Mouse (Mus musculus) WW6 (cell line): ENCODE data around the gene Cyp46a1.
A peak's percentile ranks its signal among the peaks of the same experiment; 100 is the strongest.

ENCODE experiments used
- DNase-seq: peaks from one replicate; pipeline ENCODE4 v3.0.0-alpha.2; 2013; ENCODE audit warnings: low read depth, low spot score

Cyp46a1 gene

DNA sequence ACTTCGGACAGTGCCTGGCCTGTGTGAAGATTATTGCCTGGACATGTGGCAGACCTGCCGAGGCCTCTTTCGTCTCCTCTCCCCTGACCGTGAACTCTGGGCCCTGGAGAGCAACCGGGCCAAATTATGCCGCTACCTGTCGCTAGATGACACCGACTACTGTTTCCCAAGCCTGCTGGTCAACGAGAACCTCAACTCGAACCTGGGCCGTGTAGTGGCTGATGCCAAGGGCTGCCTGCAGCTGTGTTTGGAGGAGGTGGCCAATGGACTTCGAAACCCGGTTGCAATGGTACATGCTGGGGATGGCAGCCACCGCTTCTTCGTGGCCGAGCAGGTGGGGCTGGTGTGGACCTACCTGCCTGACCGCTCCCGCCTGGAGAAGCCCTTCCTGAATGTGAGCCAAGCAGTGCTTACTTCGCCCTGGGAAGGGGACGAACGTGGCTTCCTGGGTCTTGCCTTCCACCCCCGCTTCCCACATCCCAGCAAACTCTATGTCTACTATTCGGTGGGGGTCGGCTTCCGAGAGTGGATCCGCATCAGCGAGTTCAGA, 22.4 kb upstream of the Cyp46a1 start:
- DNase-seq: no peak

DNA sequence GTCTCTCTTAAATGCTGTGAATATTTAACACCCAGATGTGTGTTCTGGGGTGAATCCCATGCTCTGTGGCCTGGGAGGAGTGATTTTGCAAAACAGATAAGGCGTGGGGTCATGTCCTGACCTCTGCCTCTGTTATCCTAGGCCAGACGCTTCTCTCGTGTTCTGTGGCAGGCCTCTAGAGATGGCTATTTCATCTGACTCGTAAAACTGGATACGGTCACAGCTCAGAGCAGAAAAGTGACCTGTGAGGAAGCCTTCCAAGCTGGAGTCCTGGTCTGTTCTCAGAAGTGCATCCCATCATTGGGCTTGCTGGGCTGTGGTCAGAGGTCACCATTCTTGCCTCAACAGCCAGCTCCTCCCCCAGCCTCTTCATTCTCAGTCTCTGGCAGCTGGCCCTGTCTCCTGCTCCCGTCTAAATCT, 21.7 kb upstream of the Cyp46a1 start:
- no peak for DNase-seq

DNA sequence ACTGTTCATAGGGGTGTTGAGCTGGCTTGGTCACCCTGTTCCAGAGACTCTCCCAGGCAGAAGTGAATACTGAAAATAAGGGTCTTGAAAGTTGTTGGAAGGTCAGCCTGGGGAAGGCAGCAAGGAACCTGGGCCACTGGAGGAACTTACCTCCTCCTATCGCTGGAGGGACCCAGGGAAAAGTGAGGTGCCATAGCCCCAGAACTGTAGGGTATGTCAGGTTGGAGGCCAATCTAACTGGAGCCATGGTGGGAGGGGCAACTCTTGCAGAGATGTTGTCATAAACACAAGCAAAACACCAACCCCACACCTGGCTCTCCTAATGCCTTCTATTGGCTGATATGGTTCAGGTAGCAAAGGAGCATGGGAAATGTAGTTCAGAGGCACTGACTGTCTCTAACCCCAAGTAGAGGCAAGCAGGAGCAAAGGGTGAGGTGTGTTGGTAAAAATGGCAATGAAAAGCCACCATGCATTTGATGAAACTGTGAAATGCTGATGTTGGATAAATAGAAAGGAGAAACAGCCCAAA, 20.9 kb upstream of the Cyp46a1 start:
- no peak for DNase-seq

DNA sequence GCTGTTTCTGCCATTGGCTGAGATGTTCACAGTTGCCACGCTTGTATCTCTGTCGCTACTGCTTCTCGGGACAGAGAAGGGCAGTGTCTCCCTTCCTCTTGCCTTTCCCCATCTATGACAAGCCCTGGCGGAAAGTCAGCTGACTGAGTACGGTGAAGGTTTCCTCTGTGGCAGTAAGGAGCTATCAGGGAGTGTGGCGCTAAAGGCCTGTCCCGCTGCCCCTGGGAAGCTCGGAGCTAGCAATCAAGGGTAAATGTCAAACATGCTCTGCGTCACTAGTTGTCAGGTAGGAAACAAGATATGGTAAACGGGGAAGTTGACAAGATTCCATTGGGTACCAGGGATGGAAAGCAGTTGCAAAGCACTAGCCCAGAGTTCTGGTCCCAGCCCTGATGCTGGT, 18.4 kb upstream of the Cyp46a1 start:
- DNase-seq: no peak

DNA sequence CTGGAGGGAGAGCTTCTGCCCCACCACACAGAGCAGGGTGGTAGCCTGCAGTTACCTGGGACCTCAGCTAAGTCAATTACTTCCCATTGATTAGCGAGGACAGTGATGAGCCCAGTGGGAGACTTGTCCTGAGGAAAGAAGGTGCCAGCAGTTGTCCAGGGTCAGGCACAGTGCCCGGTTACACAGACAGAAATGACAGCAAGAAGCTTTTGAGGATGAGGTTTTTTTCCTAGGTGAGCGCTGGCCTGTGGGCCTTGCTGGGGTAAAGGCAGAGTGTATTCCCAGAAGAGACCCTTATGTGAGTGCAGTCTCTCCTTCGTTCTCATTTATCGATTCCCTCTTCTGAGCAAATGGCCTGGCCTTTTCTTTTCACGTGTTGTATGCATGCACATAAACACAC, 17.5 kb upstream of the Cyp46a1 start:
- DNase-seq: no peak

DNA sequence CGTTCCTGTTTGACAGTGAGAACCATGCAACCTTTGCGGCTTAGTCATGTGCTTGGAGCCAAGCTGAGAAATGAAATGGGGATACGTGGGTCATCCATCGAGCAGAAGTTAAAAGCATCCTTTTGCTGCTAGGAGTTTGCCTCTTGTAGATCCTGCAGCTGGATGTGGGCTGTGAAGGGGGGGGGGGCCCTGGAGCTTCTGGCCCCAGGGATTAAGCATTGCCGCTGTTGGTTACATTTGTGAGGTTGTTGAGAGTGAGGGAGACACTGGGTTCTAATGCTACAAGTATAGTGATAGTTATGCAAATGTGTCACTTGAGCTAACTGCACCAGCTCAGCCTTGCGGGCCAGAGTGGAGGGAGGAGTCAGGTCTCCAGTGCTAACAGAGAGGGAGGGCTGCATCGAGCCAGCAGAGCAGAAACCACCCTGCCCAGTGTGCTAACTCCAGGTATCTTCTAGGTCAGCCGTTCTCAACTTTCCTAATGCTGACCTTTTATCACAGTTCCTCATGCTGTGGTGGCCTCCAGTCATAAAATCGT, 16.9 kb upstream of the Cyp46a1 start:
- DNase-seq: no peak

DNA sequence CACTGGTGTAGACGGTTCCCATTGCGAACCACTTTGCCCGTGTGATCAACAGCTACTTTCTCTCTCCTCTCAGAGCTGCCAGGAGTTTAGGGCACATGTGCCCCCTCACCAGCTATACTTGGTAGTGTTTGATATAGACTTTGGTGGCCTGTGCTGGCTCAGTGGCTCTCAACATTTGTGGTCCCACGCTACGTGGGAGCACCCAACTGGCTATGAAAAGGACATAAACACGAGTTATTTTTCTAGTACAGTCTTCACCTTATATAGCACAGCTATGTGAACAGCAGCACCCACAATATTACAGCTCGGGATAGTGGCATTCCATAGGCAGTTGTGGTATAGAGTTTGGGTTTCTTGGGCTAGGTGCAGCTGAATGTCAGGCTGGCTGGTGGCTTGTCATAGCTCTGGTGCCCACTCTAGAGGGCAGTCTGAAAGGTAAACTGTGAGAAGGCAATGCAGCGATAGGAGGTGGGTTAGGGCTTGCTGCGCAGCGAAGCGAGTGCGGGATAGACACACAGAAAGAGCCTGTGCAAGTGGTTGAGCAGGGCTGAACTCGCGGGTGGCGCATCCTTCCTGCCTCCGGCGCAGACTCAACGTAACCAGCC, 16.3 kb upstream of the Cyp46a1 start:
- DNase-seq: no peak

DNA sequence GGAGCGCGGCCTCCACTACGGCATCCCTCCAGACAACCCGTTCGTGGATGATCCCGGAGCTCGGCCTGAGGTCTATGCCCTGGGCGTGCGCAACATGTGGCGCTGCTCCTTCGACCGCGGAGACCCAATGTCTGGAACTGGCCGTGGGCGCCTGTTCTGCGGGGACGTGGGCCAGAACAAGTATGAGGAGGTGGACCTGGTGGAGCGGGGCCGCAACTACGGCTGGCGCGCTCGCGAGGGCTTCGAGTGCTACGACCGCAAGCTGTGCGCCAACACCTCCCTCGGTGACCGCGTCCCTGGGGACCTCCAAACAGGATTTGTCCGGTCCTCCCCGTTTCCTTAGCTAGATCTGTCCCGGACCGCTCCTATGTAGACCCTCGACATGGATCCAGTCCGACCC, 15.7 kb upstream of the Cyp46a1 start:
- DNase-seq: no peak

DNA sequence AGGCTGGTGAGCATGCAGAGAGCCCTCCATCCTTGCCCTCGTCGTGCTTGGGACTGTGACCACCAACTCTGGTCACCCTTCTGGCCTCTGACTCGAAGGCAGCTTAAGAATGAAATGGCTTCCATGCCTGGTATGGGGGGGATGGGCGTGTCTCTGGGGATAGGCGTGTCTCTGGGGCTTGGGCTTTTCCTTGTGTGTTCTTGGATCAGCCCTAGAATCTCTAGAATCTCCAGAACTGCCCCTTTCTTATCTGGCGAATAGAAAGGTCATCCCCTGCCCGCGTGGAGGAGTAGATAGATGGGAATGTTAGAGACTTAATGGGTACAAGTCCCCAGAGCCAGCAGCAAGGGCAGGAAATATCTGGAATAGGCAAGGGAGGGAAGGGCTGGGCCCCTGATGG, 14.1 kb upstream of the Cyp46a1 start:
- no peak for DNase-seq

DNA sequence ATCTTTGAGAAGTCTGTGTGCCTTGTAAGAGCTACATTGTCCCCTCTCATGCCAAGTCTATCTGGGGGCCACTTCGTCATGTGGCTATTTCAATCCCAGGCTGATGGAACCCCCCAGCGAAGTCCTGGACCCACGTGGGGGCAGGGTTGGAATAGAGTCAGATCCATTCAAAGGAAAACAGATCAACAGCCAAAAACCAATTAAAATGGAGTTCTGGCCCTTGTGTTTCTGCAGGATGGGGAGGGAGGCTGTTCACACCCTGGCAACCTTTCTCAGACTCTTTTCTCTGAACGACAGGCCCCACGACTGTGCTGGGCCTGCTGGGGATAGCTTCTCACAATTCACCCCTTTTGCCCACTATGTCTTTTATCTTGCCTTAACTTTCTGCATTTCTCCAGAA, 7.8 kb upstream of the Cyp46a1 start:
- no peak for DNase-seq

DNA sequence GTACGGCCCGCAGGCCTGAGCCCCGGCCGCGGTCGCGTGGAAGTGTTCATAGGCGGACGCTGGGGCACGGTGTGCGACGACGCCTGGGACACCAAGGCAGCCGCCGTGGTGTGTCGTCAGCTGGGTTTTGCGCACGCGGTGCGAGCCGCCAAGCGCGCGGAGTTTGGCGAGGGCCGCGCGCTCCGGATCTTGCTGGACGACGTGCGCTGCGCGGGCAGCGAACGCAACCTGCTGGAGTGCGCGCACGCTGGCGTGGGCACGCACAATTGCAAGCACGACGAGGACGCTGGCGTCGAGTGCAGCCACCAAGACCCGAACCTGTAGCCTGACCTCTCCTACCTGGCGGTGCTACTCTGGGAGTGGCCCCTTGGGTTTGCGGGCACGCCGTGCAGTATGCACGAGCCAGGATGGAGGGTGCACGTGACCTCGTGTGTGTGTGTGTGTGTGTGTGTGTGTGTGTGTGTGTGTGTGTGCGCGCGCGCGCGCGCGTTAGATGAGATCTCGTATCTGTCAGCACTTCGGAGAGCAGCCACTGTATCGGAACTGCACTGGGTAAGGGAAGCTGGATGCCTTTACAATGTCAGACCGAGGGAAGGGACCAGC, 6.2 kb upstream of the Cyp46a1 start:
- peak; percentile 68 for DNase-seq

DNA sequence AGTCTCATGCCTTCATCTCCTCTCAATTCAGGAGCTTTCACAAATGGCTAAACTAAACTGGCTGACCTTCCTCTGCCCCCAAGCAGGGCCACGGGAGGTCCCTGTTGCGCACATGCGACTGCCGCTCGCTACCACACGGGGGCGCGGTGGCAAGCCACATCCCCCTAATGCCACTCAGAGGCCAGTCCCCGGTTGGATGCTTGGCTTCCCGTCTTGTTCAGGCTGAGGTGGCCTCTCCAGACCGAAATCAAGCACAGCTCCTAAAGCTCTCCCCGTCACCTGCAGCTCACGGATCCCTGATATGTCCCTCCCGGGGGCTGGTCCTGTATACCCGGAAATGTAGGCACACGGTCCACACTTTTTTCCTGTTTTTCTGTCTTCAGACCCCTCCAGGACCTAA, 1.1 kb upstream of the Cyp46a1 start:
- no peak for DNase-seq

DNA sequence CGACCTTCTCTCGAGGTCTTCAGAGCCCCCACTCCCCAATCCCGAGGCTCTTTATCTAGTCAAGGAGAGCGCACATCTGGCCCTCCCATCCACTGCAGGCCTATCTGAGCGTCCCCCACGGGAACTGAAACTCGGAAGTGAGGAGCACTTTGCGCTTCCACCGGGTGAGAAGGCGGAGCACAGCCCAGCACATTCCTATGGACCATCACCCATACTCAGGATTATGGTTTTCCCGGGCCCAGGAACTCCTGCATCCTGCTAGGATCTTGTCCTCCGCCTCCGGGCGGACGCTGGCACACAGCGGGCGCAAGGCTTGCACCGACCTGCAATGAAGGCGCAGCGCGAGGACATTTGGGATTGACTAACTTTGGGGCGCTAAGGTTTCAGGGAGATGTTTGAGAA, 699 bp upstream of the Cyp46a1 start:
- no peak for DNase-seq

DNA sequence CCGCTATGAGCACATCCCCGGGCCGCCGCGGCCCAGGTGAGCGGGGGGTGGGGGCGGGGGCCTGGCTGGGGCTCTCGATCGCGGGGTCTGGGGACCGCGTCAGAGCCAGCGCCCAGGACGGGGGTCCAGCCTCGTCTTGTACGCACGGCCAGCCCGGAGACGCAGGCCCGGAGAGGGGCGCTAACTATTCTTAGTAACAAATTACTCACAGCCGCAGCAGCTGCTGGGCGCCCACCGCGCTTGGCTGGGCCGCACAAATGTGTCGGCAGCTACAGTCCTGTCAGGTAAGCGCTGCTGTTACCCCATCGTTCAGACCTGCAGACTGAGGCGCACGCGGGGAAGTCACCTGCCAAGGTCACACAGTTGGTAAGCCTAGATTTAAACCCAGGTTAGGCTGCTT, 348 bp downstream of the Cyp46a1 start:
- DNase-seq: no peak

DNA sequence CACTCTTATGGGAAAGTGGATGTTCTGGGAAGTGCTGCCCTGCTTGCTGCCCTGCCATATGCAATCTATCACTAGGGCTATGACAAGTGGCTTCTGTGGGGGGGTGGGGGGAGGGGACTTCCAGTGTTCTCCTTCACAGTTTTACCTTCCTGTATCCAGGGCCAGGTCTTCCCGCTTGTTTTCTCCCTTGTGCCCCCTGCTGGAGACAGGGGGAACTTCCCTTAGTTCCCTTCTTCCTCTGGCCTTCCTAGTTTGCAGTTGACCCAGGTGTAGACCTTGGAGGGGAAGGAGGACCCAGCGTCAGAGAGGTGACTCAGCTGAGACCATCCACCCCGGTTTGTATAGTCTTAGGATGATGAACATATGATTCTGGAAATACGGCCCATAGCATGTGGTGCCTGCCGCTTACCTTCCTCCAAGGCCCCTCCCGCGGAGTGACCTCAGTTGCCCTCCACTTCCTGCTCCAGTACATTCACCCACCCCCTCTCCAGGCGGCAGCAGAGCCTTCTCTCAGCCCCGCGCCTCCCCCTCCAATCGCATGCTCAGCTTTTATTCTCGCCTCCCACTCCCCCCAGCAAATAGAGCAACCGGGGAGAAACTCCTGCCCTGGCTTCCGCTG, 4.5 kb downstream of the Cyp46a1 start:
- no peak for DNase-seq

DNA sequence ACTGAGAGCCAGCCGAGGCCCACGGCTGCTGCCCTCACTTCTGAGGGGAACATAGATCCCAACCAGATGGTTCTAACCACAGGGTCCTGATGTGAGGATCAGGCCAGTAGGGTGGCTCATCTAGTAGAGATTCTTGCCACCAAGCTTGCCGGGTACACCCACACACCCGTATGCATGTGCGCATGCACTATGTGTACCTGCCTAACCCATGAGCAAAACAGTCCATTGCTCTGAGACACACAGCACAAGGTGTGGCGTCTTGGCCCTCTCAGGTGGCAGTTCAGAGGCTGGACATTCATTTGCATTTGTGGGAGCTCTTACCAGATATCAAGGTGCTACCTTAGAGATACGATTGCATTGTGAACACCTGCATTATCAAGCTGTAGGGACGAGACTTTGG, 14.0 kb downstream of the Cyp46a1 start:
- no peak for DNase-seq

DNA sequence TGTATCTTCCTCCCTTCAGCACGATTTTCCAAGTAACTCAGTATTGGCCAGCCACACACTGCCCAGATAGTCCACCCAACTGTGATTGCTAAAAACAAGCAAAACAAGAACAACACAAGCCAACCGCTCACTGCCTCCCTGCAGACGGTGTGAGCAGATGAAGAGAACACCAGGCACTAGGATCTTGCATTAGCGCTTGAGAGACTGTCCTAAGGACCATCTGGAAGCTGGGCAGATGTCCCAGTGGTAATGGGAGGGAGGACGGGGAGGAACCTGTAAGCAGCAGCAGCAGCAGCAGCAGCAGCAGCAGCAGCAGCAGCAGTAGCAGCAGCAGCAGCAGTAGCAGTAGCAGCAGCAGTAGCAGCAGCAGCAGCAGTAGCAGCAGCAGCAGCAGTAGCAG, 14.8 kb downstream of the Cyp46a1 start:
- no peak for DNase-seq

DNA sequence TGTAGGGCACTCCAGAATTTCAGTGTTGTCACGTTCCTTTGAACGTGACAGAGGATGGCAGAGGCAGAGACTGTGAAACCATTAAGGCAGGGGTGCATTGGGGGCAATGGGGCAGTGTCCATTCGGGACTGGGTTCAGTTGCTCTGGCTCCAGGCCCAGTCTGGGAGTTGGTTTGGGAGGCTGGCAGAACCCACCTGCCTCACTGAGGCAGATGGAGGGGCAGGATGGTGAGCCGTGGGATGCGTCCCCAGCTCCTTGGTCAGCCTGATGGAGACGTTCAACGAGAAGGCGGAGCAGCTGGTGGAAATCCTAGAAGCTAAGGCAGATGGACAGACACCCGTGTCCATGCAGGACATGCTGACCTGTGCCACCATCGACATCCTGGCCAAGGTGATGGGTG, 16.8 kb downstream of the Cyp46a1 start:
- no peak for DNase-seq

DNA sequence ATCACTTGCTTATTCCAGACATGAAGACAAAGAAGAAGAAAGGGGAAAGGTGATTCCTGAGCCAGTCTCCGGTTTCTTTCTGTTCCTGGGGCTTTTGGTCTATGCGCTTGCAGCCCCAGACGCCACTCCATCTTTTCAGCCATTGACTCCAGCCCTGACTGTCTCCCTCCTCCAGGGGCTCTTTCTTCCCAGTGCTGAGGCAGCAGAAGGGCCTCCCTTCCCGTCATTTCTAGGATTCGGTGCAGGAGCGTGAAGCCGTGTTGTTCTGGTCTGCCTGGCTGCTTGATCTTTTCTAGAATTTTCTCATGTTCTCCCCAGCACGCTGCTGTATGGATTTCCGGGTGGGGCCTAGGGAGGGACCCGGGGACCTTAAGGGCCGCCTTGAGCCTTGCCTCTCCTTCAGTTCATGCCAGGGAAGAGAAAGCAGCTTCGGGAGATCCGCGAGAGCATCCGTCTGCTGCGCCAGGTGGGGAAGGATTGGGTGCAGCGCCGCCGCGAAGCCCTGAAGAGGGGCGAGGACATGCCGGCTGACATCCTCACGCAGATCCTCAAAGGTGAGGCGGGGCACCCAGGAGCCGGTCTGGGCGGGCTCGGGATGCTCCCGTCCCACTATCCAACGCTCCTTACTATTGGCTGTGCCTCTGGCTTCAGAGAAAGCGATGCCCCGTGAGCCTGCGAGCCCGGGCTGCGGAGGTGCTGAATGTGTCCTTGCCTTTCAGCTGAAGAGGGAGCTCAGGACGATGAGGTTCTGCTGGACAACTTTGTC, 18.4 kb downstream of the Cyp46a1 start:
- DNase-seq: no peak

DNA sequence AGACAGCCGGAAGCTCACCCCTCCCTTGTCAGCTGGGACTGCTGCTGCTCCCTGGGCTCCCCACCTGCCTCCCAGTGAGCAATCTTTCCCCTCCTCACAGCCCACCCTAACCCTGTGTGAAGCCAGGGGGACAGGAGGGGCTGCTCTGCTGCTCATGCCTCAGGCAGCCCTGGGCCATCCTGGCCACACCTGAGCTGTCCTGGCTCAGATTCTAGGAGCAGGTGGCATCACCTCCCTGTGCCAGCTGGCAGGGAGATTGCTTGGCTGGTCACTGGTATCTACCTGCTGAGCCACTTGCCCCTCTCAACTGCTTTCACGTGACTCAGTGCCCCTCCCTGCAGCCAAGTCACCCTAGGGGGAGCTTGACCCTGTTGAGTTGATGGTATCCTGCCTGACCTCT, 20.1 kb downstream of the Cyp46a1 start:
- no peak for DNase-seq

DNA sequence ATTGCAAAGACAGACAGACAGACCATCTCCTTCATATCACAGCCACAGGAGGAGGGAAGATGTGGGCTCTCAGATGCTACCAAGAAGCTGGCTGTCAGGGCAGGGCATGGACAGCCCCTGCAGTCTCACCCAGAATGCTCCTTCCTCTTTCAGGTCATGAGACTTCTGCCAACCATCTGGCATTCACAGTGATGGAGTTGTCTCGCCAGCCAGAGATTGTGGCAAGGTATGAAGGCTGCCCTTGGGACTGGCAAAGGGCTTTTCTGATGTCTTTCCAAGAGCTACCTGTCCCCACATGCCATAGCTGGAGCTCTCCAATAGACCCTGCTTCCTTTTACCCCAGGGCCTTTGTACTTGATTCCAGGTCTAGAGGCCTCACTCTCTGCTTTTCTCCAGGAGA, 21.1 kb downstream of the Cyp46a1 start:
- no peak for DNase-seq

DNA sequence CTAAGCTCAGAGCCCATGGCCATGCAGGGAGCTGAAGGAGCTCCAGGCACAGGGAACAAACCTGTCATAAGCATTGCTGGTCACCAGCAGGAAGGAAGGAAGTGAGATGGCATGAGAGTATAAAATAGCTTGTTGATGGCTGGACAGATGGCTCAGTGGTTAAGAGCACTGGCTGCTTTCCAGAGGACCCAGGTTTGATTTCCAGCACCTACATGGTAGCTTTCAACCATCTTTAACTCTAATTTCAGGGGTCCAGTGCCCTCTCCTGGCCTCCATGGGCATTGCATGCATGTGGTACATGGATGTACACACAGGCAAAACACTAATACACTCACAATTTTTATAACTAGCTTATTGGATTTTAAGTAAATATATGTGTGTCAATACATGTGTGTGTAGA, 21.8 kb downstream of the Cyp46a1 start:
- no peak for DNase-seq
